Mouse (Mus musculus) layer of hippocampus, adult 9-10 months (tissue): ENCODE measurements around the gene Dcst1.

Source experiments
- DNase-seq: peaks from one replicate; pipeline ENCODE4 v3.0.0; 2022; ENCODE audit warnings: low spot score

The Dcst1 gene

GRCm38 (mm10) chr3:89308089-89308488 lies 57.0 kb downstream of the Dcst1 start:
- no peak for DNase-seq

- DNase-seq, result no peak
These were observed 59.3 kb downstream of the Dcst1 start for GRCm38 (mm10) chr3:89305551-89306325.

- DNase-seq, result no peak
These were observed 59.9 kb downstream of the Dcst1 start for GRCm38 (mm10) chr3:89305105-89305504.

GRCm38 (mm10) chr3:89304440-89304839 lies 60.6 kb downstream of the Dcst1 start:
- no peak for DNase-seq

- no peak for DNase-seq
These were observed 64.5 kb downstream of the Dcst1 start for GRCm38 (mm10) chr3:89300514-89300913.
